Mouse (Mus musculus): Measurements from ENCODE around the gene Eml2. TPM values are rescaled to one million over a fixed set of nuclear protein-coding genes. Genes with fewer than 3 reads are reported as not detected.

The Eml2 gene
- polyA plus RNA-seq (2014; fragmentation: Illumina TruSeq; extraction: RNeasy Lipid Tissue Mini Kit (QIAGEN cat#74804); ENCODE audit: low read depth, low replicate concordance), result 0.19 TPM

DNA sequence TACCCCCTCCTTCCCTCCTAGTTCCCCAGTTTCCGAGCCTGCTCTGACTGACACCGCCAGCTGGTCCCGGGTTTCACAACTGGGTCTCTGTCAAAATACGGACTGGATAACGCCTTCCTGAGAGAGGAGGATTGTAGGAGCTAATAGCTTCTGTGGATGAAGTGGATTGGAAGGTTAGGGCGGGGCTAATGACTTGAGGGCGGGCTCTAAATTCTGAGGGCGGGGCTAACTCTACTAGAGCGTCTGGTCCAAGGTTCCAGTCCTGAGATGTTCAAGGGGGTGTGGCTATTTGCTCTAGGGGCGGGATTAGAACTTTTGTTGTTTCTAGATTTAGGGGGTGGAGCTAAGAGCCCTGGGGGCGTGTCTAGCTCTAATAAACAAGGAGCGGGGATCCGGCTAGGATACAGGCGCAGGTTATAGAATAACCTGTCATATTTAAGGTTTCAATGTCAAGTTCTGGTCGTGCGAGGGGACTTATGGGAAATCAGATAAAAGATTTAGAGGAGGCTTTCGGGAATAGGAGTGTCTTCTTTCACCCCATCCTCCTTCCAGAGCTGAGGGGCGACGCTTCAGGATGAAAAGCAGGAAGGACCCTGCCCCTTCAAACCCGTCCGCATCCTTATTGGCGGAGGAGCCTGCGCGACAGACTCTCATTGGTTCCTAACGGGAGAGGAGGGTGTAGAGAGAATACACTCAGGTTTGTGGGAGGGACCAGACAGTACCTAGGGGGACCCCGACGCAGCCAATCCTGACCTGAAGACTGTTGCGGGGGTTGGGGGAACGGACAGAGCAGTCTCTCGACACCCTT lies at the start of gene Eml2:
Eml2 (plus strand) TSS at position 714 of the 808 bp plus-strand sequence.

DNA sequence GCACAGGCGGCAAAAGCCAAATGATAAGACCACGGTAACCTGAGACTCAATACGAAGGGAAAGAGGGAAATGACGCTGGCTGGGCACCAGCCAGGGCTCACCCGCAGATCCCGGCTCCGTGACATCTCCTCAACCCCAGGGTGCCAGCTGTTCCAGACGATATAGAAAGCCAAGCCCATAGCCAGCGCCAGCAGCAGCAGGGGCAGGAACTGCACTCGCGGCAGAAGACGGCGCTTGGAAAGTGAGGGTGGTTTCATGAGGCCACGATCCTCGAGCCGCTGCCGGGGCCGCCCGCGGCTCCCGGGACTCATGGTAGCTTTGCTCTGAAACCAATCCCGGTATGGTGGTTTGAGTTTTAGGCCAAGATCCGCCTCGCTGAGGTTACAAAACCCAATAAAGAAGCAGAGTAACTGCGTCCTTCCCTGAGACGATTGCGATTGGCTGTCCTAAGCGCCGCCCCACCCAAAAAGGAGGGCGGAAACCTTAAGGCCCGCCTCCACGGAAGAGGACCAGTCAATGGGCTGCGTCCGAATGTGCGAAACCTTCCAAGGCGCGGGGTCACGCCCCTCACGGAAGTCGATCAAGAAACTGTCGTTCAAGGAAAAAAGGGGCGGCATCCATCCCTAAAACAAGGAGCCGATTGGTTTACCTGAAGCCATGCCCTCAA lies 27.2 kb upstream of the Eml2 start, which contains the start of gene Qpctl:
Qpctl (minus strand) TSS at position 417 of the 667 bp plus-strand sequence.

DNA sequence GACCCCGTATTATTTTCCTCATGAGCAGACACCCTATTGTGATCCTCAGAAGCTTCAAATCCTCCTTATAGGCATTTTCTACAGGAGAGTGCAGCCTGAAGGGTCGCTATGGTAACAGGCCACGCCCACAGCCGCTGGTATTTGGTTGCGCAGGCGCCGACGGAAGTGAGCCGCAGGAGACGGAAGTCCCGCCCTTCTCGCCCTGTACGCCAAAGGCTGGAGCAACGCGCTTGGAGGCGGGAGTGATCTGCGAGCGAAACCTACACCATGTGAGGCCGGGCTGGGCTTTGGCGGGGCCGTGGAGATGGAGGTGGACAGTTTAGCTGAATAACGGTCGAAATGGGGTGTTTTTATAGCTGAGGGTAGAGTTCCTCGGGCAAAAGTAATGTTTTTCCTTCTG lies 26.6 kb upstream of the Eml2 start, which contains the start of gene Snrpd2:
Snrpd2 (plus strand) TSS at position 97 of the 400 bp plus-strand sequence.

DNA sequence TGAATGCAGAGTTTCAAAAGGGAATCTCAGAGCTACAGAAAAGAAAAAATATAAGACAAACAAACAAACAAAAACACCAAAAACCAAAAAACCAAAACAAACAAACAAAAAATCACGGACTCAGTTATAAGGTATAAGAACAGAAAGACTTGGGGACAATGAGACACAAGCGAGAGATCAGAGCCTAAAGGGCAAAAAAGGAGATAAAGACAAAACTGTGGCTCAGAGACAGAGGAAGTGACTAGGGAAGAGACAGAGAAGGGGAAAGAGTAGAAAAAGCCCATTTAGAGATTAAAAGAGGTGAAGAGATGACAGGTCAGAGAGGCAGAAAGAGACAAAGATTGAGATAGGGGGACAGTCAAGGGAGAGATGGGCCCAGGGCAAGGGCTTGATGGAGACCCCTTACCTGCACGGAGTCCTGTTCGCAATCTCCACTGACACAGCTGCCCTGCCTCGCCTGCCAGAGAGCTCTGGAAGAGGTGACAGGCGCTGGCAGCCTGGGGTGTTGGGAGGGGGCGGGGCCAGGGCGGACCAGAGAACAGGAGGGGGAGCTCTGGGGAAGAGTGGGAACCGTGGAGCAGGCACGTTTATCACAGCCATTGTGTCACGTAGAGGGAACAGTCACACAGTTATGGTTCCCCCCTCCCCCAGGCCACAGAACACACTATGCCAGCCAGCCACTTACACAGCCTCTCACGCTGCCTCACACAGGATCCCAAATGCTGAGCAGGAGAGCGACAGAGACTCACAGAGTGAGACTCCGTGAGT lies 10.4 kb upstream of the Eml2 start, which contains the start of gene Gipr:
Gipr (minus strand) TSS at position 472 of the 768 bp plus-strand sequence.

DNA sequence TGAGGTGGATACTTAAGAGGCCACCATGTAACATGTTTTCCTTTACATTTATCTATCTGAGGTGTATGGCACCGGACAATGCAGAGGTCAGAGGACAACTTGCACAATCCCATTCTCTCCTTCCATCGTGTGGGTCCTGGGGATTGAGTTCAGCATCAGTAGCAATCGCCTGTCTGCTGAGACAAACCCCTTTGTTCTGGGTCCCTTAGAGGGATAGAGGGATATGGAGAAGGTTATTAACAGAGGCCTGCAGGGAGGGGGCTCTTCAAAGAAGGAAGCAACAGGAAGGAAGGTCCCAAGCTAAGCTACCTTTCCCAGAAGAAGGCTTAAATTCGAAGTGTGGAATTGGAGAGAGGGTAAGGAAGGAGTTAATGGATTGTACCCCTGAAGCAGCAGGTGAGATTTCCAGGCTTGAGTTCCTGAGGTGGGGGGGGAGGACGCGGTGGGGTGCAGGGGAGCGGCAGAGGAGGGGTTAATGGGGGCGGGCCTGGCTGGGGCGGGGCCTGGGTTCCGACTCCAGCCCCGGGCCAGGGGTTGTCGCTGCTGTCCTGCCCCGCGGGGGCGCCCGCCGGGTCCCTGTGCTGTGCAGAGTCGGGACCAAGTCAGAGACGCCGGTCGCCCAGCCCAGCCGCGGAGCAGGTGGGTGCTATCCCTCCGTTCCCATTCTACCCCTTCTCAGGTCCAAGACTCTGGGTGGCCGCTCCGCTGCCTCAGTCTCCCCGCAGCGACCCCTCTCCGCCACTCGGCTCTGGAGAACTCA lies 36.0 kb downstream of the Eml2 start, which contains the start of gene Gpr4:
Gpr4 (plus strand) TSS at position 543 of the 760 bp plus-strand sequence.

DNA sequence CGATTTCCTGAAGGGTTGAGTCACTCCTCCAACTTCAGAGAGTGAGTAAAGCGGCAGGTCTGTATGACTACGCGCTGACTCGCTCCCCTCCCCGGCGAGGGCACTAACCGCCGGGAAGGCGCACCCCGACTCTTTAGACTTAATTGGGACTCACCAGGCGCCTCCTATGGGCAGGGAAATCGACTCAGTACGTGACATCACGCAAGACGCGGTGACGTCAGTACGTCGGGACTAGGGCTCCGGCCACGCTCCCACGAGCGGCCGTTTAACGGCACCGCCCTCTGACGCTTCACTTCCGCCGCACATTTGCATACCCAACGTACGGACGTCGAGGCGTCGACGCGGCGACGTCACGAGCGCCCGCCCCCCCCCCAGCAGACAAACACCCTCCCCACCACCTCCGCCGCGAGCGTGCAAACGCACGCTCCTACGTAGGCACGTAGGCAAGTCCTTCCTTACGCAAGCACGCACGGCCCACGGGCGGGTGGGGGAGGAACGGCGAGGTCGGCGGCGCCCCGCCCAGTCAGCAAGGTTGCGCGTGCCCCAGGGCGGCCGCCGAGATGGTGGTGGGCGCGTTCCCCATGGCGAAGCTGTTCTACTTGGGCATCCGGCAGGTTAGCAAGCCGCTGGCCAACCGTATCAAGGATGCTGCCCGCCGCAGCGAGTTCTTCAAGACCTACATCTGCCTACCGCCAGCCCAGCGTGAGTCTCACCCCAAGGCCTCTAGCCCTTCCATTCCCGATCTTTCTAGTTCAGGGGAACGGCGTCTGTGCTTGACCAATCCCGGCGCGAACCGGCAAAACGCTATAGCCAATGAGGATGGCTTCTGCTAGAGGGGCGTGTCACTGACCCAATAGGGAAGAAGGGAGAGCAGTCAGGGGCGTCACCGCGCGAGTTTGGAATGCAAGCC lies 51.9 kb downstream of the Eml2 start, which contains the start of gene Opa3:
Opa3 (plus strand) TSS at position 452 of the 910 bp plus-strand sequence.

Other genes with a start within 250 kb of the Eml2 start
- gene Nanos2, start 189.0 kb upstream of the Eml2 start, polyA plus RNA-seq (2014; fragmentation: Illumina TruSeq; extraction: RNeasy Lipid Tissue Mini Kit (QIAGEN cat#74804); ENCODE audit: low read depth, low replicate concordance), result not detected
- gene Mypop, start 185.2 kb upstream of the Eml2 start, polyA plus RNA-seq (2014; fragmentation: Illumina TruSeq; extraction: RNeasy Lipid Tissue Mini Kit (QIAGEN cat#74804); ENCODE audit: low read depth, low replicate concordance), result not detected
- gene Irf2bp1, start 172.4 kb upstream of the Eml2 start, polyA plus RNA-seq (2014; fragmentation: Illumina TruSeq; extraction: RNeasy Lipid Tissue Mini Kit (QIAGEN cat#74804); ENCODE audit: low read depth, low replicate concordance), result 1.2 TPM
- 12.5 TPM for gene Foxa3, start 152.9 kb upstream of the Eml2 start, polyA plus RNA-seq (2014; fragmentation: Illumina TruSeq; extraction: RNeasy Lipid Tissue Mini Kit (QIAGEN cat#74804); ENCODE audit: low read depth, low replicate concordance)
- 3.7 TPM for gene Sympk, start 152.0 kb upstream of the Eml2 start, polyA plus RNA-seq (2014; fragmentation: Illumina TruSeq; extraction: RNeasy Lipid Tissue Mini Kit (QIAGEN cat#74804); ENCODE audit: low read depth, low replicate concordance)
- not detected for gene Rsph6a, start 121.7 kb upstream of the Eml2 start, polyA plus RNA-seq (2014; fragmentation: Illumina TruSeq; extraction: RNeasy Lipid Tissue Mini Kit (QIAGEN cat#74804); ENCODE audit: low read depth, low replicate concordance)
- gene Dmwd, start 100.2 kb upstream of the Eml2 start, polyA plus RNA-seq (2014; fragmentation: Illumina TruSeq; extraction: RNeasy Lipid Tissue Mini Kit (QIAGEN cat#74804); ENCODE audit: low read depth, low replicate concordance), result 0.72 TPM
- 2.7 TPM for gene Dmpk, start 92.6 kb upstream of the Eml2 start, polyA plus RNA-seq (2014; fragmentation: Illumina TruSeq; extraction: RNeasy Lipid Tissue Mini Kit (QIAGEN cat#74804); ENCODE audit: low read depth, low replicate concordance)
- gene Six5, start 81.8 kb upstream of the Eml2 start, polyA plus RNA-seq (2014; fragmentation: Illumina TruSeq; extraction: RNeasy Lipid Tissue Mini Kit (QIAGEN cat#74804); ENCODE audit: low read depth, low replicate concordance), result 0.45 TPM
- not detected for gene Gm4969, start 58.1 kb upstream of the Eml2 start, polyA plus RNA-seq (2014; fragmentation: Illumina TruSeq; extraction: RNeasy Lipid Tissue Mini Kit (QIAGEN cat#74804); ENCODE audit: low read depth, low replicate concordance)
- gene Fbxo46, start 56.6 kb upstream of the Eml2 start, polyA plus RNA-seq (2014; fragmentation: Illumina TruSeq; extraction: RNeasy Lipid Tissue Mini Kit (QIAGEN cat#74804); ENCODE audit: low read depth, low replicate concordance), result 0.26 TPM
- gene Qpctl, start 27.1 kb upstream of the Eml2 start, polyA plus RNA-seq (2014; fragmentation: Illumina TruSeq; extraction: RNeasy Lipid Tissue Mini Kit (QIAGEN cat#74804); ENCODE audit: low read depth, low replicate concordance), result 5.7 TPM
- 1.4 TPM for gene Snrpd2, start 26.7 kb upstream of the Eml2 start, polyA plus RNA-seq (2014; fragmentation: Illumina TruSeq; extraction: RNeasy Lipid Tissue Mini Kit (QIAGEN cat#74804); ENCODE audit: low read depth, low replicate concordance)
- not detected for gene Gipr, start 10.3 kb upstream of the Eml2 start, polyA plus RNA-seq (2014; fragmentation: Illumina TruSeq; extraction: RNeasy Lipid Tissue Mini Kit (QIAGEN cat#74804); ENCODE audit: low read depth, low replicate concordance)
- 0.34 TPM for gene Gpr4, start 36.1 kb downstream of the Eml2 start, polyA plus RNA-seq (2014; fragmentation: Illumina TruSeq; extraction: RNeasy Lipid Tissue Mini Kit (QIAGEN cat#74804); ENCODE audit: low read depth, low replicate concordance)
- 10.4 TPM for gene Opa3, start 51.9 kb downstream of the Eml2 start, polyA plus RNA-seq (2014; fragmentation: Illumina TruSeq; extraction: RNeasy Lipid Tissue Mini Kit (QIAGEN cat#74804); ENCODE audit: low read depth, low replicate concordance)
- gene Vasp, start 95.4 kb downstream of the Eml2 start, polyA plus RNA-seq (2014; fragmentation: Illumina TruSeq; extraction: RNeasy Lipid Tissue Mini Kit (QIAGEN cat#74804); ENCODE audit: low read depth, low replicate concordance), result 7.0 TPM
- gene Ppm1n, start 103.6 kb downstream of the Eml2 start, polyA plus RNA-seq (2014; fragmentation: Illumina TruSeq; extraction: RNeasy Lipid Tissue Mini Kit (QIAGEN cat#74804); ENCODE audit: low read depth, low replicate concordance), result not detected
- not detected for gene Rtn2, start 106.2 kb downstream of the Eml2 start, polyA plus RNA-seq (2014; fragmentation: Illumina TruSeq; extraction: RNeasy Lipid Tissue Mini Kit (QIAGEN cat#74804); ENCODE audit: low read depth, low replicate concordance)
- gene Fosb, start 133.6 kb downstream of the Eml2 start, polyA plus RNA-seq (2014; fragmentation: Illumina TruSeq; extraction: RNeasy Lipid Tissue Mini Kit (QIAGEN cat#74804); ENCODE audit: low read depth, low replicate concordance), result 0.21 TPM
- 1.9 TPM for gene Ercc1, start 168.4 kb downstream of the Eml2 start, polyA plus RNA-seq (2014; fragmentation: Illumina TruSeq; extraction: RNeasy Lipid Tissue Mini Kit (QIAGEN cat#74804); ENCODE audit: low read depth, low replicate concordance)
- 0.95 TPM for gene Cd3eap, start 183.1 kb downstream of the Eml2 start, polyA plus RNA-seq (2014; fragmentation: Illumina TruSeq; extraction: RNeasy Lipid Tissue Mini Kit (QIAGEN cat#74804); ENCODE audit: low read depth, low replicate concordance)
- gene Ppp1r13l, start 183.3 kb downstream of the Eml2 start, polyA plus RNA-seq (2014; fragmentation: Illumina TruSeq; extraction: RNeasy Lipid Tissue Mini Kit (QIAGEN cat#74804); ENCODE audit: low read depth, low replicate concordance), result 0.29 TPM
- 0.40 TPM for gene Ercc2, start 205.6 kb downstream of the Eml2 start, polyA plus RNA-seq (2014; fragmentation: Illumina TruSeq; extraction: RNeasy Lipid Tissue Mini Kit (QIAGEN cat#74804); ENCODE audit: low read depth, low replicate concordance)
- gene Klc3, start 227.7 kb downstream of the Eml2 start, polyA plus RNA-seq (2014; fragmentation: Illumina TruSeq; extraction: RNeasy Lipid Tissue Mini Kit (QIAGEN cat#74804); ENCODE audit: low read depth, low replicate concordance), result not detected
- gene Ckm, start 228.4 kb downstream of the Eml2 start, polyA plus RNA-seq (2014; fragmentation: Illumina TruSeq; extraction: RNeasy Lipid Tissue Mini Kit (QIAGEN cat#74804); ENCODE audit: low read depth, low replicate concordance), result not detected

Measured in liver, adult 10 weeks (tissue).